Mouse (Mus musculus) layer of hippocampus, adult 11-12 months (tissue): ENCODE data around the gene Atf7.
A peak's percentile ranks its signal among the peaks of the same experiment; 100 is the strongest.
"Not testable (repeated sequence)": the region's sequence is repeated elsewhere in the genome, so short reads cannot be mapped to it uniquely, and the experiment has no call there.

ENCODE experiments used
- DNase-seq: peaks from one replicate; pipeline ENCODE4 v3.0.0; 2022; ENCODE audit warnings: low spot score

The Atf7 gene

DNA sequence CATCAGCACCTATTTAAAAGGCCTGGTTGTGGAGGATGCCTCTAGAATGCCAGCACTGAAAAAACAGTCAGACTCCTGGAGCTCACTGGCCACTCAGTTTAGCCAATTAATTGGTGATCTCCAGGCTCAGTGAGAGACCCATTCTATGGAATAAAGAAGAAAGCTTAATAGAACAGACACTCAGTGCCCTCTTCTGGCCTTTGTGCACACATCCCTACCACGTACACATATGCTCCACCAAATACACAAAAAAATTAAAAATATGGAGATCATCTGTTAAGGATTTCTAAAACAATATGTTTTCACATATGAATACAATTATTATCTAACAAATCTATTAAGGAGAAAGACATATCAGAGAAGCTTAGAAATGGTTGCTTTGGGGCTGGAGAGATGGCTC is 4.5 kb downstream of the Atf7 start:
- DNase-seq = no peak

DNA sequence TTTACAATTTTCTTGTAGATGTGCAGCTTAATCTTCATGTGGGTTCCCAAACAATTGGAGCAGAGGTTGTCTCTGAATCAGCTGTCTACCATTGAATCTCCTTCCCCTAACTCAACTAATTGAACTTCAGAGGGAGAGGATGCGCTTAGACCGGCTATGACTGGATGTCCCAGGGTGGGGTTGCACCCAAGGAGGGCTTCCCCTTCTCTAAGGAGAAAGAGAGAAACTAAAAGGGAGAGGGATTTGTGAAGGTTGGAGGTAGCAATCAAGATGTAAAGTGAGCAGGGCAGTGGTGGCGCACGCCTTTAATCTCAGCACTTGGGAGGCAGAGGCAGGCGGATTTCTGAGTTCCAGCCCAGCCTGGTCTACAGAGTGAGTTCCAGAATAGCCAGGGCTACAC is 5.8 kb downstream of the Atf7 start:
- no peak for DNase-seq

DNA sequence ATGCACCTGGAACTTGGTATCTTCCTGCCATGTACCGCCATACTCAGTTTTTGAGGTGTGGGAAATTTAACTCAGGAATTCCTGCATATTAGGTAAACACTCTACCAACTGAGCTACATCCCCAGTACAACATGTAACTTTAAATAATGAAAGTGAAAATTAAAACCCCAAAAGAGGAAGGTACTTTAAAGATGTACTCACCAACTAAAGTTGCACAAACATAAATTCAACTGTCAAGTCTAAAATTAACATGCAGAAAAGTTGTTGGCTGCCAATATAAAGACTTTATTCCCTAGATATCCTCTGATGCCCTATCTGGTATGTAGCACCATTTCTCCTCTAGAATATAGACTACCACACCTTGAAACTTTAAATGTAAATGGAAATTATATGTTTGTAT is 7.6 kb downstream of the Atf7 start:
- DNase-seq = no peak

DNA sequence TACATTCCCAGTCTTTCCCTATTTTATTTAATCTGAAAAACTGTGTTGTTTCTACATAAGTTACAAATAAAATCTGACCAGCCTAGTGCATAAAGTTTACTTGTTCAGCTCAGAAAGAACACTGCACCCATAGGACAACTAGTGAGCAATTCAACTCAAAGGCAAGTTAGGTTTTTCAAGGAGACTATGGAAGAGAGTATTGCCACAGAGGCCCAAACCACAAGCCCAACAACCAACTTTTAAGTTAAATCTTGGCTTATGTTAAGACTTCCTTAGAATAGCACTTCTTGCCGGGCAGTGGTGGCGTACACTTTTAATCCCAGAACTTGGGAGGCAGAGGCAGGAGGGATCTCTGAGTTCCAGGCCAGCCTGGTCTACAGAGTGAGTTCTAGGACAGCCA is 9.1 kb downstream of the Atf7 start:
- DNase-seq = no peak

DNA sequence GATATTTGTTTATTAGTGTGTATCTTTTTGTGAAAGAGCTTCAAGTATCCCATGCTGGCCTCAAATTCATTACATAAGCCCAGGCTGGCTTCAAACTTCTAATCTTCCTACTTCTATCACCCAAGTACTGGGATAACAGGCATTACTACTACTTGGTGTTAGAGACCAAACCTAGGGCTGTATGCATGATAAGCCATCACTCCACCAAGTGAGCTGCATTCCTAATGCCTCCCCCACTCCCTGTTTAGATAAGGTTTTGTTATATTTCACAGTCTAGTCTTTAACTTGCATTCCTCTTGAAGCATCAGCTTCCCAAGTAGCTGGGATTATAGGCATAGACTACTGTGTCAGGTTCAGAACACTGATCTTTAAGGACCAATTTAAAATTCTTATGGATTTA is 11.0 kb downstream of the Atf7 start:
- DNase-seq = no peak

DNA sequence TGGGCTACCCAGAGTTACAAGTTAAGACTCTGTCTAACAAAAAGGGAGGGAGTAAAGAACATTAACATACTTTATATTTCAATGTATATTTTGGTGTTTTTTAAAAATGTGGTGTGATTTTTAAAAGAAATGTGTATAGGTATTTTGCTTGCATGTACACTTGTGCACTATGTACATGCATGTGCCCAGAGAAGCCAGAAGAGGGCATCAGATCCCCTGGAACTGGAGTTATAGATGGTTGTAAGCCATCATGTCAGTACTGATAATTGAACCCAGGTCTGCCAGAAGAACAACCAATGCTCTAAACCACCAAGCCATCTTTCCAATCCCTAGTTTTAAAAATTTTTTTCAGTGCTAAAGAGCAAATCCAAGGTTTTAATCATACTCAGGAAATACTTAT is 12.3 kb downstream of the Atf7 start:
- no peak for DNase-seq

DNA sequence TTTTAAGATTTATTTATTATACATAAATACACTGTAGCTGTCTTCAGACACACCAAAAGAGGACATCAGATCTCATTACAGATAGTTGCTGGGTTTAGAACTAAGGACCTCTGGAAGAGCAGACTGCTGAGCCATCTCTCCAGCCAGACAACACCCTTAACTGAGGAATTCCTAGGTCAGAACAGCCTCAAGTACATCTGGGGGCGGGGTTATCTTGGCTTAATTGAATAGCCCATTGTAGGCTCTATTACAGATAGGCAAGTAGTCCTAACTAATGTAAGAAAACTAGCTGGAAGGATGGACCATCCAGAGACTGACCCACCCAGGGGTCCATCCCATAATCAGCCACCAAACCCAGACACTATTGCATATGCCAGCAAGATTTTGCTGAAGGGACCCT is 16.7 kb downstream of the Atf7 start:
- not testable (repeated sequence) for DNase-seq

DNA sequence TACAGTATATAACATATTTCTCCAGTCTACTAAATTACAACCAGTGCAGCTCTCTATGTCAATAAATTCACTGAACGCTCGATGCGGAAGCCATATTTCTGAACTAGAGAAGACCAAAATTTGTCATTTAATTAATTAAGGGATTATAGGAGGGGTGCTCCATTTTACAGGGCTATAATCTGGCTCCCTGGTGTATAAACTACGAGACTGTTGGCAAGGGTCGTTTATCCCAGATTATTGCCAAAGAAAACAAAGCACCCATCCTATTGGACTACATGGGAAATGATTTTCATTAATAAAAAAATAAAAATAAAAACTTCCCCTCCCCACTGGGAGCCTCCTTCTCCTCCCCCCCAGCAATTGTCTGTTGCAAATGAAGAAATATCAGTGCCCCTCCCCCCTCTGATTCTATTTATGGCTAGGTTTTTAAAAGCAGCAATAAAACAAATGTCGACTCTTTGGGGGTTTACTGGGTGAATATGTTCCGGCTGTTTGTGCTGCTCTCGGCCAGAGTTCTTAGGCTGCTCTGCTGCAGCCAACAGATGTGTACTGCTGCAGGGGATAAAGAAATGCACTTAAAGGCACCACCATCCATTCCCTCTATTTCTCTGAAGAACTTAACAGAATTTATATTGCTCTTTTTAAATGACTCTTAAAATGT is 31.1 kb downstream of the Atf7 start:
- DNase-seq = no peak

DNA sequence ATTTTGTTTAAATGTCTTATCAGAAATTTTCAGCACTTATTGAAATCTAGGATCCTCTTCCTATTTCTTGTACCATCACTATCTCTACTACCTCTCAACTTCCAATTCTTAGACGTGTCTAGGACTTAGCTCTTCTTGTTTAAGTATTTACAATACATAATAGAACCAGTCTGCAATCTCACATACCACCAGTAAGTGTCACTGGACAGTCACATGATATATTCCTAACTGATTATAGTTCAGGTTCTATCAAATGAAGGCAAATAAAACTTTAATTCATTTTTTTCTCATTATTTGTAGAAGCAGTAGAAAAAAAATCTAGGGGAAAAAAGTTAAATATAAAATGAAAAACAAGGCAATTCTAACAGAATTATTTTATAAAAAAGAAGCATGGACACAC is 32.6 kb downstream of the Atf7 start:
- DNase-seq = no peak

DNA sequence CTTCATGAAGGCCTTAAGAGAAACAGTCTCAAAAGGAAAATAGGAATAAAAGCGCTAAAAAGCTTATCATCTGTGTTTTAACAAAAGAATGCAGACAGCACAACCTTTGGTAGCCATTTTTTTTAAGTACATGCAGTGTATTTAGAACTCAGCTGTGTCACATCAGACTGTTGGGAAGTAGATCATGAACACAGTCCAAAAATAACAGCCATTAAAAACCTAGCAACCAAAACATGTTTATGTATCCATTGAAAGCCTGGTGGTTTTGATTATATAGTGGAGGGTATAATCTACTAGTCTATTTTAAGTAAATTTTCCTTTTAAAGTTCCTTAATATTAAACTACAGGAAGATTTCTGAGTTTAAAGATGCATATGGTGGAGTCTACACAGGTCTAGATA is 34.7 kb downstream of the Atf7 start:
- no peak for DNase-seq

DNA sequence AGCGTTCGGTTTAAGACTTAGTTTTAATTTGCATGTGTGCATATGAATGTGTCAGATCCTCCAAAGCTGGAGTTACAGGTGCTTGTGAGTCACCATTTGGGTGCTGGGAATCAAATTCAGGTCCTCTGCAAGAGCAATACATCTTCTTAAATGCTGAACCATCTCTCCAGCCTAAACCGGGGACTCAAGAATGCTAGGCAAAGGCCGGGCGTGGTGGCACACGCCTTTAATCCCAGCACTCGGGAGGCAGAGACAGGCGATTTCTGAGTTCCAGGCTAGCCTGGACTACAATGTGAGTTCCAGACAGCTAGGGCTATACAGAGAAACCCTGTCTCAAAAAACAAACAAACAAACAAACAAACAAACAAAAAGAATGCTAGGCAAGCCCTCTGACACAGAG is 35.4 kb downstream of the Atf7 start:
- DNase-seq = no peak

DNA sequence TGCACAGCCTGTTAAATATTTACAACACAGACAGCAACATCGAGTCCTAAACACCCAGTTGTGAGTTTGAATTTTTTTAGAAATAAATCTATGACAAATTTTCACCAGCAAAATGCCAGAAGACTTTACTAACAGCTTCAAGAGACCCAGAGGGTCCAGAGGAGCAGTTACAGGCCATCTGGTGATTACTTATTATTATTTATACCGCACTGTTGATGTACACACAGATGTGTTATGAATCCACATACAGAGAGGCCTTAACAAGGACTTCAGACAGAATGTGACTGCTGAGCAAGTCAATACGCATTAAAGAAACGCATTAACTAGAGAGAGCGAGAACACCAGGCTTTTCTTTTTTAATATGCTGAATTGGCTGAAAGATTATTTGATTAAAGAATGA is 39.8 kb downstream of the Atf7 start:
- DNase-seq = no peak

DNA sequence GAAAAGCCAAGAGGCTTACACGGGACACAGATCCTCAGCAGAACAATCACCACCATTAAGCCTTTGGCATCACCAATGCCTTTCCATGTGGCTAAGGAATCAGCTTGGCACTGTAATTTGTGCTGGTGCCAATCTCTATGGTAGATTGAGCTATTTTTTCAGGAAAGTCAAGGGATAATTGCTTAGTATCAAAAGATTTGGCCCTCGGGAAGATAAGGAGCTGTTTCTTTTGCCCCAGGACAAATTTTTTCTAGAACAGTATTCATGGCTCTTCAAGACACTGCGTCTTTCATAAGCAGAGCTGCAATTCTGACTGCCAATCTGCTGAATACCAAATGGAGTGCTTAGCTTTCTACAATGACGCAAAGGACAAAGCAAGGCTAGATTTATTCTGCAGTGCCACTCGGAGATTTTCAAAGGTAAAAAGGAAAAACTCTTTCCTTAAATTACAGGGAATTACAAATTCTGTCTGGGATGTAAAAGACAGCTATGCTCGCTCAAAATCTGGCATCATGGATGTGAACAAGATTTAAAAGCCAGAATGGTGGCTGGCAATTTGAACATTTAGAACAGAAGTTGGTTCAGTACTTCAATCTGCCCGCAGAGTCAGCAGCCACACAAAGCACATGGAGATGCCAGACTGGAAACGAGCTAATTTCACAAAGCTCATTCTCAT is 41.4 kb downstream of the Atf7 start:
- DNase-seq = peak; percentile 76

DNA sequence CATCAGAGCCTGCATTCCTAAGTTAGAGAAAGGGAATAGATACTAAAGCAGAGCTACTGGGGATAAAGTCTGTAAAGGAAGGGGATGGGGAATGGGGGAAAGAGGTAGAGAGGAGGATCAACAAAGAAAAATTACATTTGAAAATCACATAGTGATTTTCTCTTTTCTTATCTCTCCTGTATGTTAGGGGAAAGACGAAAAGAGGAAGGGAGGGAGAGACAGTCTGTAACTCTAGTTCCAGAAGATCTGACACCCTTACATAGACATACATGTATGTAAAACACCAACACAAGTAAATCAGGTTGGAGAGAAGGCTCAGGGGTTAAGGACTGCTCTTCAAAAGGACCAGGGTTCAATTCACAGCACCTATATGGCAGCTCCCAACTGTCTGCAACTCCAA is 44.1 kb downstream of the Atf7 start:
- DNase-seq = no peak

DNA sequence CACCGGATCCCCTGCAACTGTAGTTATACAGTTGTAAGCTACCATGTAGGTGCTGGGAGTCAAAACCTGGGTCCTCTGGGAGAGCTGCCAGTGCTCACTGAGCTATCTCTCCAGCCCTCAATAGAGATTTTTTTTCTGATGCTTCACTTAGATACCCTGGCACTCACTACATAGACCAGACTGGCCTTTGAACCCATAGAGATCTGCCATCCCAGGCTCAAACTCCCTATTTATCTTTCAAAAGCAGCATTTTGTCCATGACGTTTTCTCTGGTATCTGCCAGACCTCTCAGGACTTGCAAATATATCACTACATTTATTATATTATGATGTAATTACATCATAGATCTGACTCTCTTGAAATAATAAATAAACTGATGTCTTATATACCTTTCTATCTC is 46.9 kb downstream of the Atf7 start:
- DNase-seq = no peak

DNA sequence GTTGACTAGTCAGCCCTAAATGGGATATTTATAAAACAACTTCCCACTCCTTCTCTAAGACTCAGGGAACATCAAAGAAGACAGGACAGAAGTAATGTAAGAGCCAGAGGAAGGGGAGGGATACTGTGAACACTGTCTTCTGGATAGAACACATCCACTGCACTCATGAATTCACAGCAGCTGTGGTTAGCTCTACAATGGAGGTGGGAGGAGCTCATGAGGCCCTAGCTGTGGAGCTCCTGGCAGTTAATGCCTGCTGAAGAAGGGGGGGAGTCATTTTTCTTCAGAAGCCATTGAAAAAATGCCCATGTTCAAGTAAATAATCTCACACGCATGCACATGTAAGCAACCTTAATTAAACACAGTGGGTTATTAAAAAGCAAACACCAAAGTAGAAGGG is 48.3 kb downstream of the Atf7 start:
- DNase-seq = no peak

DNA sequence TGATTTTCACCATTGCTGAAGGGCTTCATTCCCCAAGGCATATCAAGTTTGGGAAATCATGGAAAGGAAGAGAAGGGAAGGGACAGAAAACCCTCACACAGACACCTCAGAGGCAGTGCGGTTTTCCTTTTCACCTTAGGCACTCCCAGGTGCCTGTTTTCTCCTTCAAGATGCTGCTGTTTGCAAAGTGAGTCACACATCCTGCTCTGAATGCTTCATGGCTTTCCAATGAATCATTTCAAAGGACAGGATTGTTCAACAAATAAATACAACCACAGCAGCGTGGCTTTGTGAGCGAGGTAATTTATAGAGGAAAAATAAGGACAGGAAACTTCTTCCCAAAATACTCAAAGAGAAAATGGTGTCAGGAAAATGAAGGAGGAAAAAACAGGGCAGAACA is 53.2 kb downstream of the Atf7 start:
- no peak for DNase-seq

DNA sequence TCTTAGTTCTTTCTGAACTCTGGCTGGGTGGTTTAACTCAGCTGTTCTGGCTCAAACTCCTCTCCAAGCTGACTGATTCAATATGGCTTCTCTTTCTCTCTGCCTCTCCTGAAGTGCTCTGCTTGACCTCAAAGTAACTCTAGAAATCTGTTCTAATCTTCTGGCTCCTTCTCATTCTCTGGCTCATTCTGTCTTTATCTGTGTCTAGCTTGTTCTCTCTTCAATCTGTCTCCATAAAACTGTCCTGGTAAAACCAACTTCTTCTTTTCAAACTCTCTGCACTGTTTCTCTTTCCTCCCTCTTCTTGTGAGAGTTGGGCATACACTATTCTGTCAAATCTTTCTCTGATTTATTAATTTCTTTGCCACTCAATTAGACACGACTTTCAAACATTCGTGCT is 57.4 kb downstream of the Atf7 start:
- DNase-seq = no peak

DNA sequence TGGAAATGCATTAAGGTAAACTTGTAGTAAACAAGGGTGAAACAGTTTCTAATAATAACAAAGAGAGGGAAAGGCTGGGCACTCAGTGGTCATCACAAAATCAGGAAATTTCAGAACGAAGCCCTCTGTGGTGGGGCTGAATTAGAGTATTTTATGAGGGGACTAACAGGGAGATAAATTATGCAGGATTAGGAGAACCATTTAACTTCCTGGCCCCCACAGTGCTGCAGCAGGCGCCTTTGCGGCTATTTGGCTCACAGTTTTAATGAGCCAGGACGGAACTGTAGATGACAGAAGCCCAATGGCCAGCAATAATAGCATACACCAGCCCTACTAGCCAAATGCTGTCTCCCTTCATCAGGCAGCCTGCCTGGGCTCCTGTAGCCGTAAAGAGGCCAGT is 61.6 kb downstream of the Atf7 start:
- no peak for DNase-seq

DNA sequence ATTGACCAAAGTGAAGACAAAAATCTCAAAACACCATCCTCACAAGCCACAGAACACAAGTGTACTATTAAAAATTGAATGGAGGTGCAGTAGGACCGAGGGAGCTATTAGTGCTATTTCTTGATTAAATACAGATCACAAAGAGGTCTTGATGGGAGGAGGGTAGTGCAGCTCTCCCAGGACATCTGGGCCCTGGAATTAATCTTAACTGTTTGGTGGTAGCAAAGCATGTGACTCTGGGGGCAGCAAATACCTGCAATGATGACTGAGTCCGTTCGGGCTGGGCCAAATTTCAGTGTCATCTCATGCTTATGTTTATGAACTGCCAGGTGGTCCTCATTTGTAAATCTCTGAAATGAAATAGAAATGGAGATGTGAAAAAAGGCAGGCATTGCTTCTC is 62.2 kb downstream of the Atf7 start:
- no peak for DNase-seq

DNA sequence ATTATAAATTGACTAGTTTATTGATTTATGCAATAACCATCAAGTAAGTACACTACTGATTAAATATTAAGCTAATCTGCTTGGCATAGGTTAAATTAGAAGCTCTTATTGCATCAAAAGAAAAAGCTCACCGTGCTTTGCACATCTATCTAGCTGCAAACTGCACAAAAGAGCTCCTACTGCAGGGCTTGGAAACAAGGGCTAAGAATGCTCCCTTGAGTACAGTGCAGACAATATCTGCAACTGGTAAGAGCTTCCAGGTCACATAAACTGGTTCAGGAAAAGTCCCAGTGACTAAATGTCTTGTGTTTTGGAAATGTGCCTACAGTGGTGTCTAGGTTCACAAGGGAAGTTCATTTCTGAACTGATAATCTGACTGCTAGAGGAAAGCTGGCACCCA is 62.8 kb downstream of the Atf7 start:
- no peak for DNase-seq

DNA sequence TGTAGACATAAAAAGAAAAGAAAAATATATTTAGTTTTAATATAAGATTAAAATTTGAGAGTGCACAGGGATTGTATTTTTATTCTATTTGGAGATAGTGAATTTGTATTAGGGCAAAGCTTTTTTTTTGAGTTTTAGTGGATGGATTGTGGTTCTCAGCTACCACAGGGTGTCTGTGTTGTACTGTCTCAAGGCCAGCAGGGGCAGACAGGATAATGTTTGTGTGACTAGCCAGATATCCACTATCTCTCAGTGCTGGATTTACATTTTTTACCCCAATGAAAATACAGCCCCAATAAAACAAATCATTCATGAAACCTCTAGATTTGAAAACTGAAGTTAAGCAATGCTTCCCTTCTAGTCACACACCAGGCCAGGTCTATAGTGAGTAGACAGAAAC is 67.7 kb downstream of the Atf7 start:
- no peak for DNase-seq

DNA sequence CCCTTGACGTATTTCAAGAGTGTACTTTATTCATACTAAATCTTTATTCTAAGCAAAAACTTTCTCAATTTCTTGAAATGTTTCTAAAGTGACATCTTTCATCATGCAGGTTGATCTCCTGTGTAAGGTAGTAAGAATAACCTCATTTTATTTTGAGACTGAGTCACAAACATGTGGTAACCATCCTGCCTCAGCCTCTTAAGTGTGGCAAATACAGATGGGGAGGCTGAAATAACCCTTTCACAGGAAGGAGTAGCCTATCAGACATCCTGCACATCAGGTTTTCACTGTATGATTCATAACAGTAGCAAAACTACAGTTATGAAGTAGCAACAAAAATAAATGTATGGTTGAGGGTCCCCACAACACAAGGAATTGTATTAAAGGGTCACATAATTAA is 69.7 kb downstream of the Atf7 start:
- no peak for DNase-seq

DNA sequence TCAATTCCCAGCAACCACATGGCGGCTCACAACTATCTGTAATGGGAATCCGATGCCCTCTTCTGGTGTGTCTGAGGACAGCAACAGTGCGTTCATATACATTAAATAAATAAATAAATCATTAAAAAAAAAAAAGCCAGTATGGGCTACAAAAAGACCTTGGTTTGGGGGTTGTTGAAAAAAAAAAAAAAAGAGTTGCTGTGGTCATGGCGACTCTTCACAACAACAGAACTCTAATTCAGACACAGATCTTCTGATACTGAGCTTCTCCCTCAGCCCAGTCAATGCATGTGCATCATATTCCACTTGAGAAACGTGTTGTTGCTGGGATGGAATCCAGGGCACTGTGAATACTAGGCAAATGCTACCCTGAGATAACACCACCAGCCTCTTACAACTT is 72.7 kb downstream of the Atf7 start:
- no peak for DNase-seq
